Mouse (Mus musculus) ovary, adult 18-20 months (tissue): ENCODE measurements at regions not wholly inside any gene's neighbourhood (a gene's known extent, or its start where the extent isn't known, plus 50 kb on each side); places are given as distances from the start of the nearest gene placed in this dataset.

Experiments
- DNase-seq: peaks from one replicate; pipeline ENCODE4 v3.0.0; 2022; ENCODE audit warnings: low spot score, mixed read lengths

- no peak for DNase-seq
These were observed 431.4 kb upstream of the Mctp2 start for GRCm38 (mm10) chr7:72737792-72738191.

GRCm38 (mm10) chr7:72738324-72738944 is 432.0 kb upstream of the Mctp2 start:
- DNase-seq, result no peak

GRCm38 (mm10) chr7:72742376-72742775 is 436.0 kb upstream of the Mctp2 start:
- no peak for DNase-seq

- DNase-seq, result no peak
These were observed 445.1 kb upstream of the Mctp2 start for GRCm38 (mm10) chr7:72751501-72751917.

- DNase-seq, result no peak
These were observed 446.7 kb upstream of the Mctp2 start for GRCm38 (mm10) chr7:72753053-72753559.

GRCm38 (mm10) chr7:72762711-72763110 is 456.3 kb upstream of the Mctp2 start:
- DNase-seq, result no peak

- DNase-seq, result no peak
These were observed 462.3 kb upstream of the Mctp2 start for GRCm38 (mm10) chr7:72768705-72769104.

GRCm38 (mm10) chr7:72774031-72774770 is 467.8 kb upstream of the Mctp2 start:
- DNase-seq, result no peak

- no peak for DNase-seq
These were observed 468.3 kb upstream of the Mctp2 start for GRCm38 (mm10) chr7:72774771-72775119.

GRCm38 (mm10) chr7:72787306-72787705 is 480.9 kb upstream of the Mctp2 start:
- no peak for DNase-seq

GRCm38 (mm10) chr7:72788261-72788660 is 481.9 kb upstream of the Mctp2 start:
- no peak for DNase-seq

GRCm38 (mm10) chr7:72822142-72822541 is 515.7 kb upstream of the Mctp2 start:
- DNase-seq, result no peak

- DNase-seq, result no peak
These were observed 520.2 kb upstream of the Mctp2 start for GRCm38 (mm10) chr7:72826597-72826996.

- DNase-seq, result no peak
These were observed 529.0 kb upstream of the Mctp2 start for GRCm38 (mm10) chr7:72835423-72835822.

- DNase-seq, result no peak
These were observed 529.6 kb upstream of the Mctp2 start for GRCm38 (mm10) chr7:72836026-72836425.

GRCm38 (mm10) chr7:72836457-72836985 is 530.1 kb upstream of the Mctp2 start:
- no peak for DNase-seq

GRCm38 (mm10) chr7:72837992-72838655 is 531.7 kb upstream of the Mctp2 start:
- DNase-seq, result no peak

- DNase-seq, result no peak
These were observed 524.0 kb upstream of the Rgma start for GRCm38 (mm10) chr7:72851346-72851745.

GRCm38 (mm10) chr7:72854501-72855002 is 520.8 kb upstream of the Rgma start:
- no peak for DNase-seq

GRCm38 (mm10) chr7:72866966-72867754 is 508.1 kb upstream of the Rgma start:
- DNase-seq, result no peak

GRCm38 (mm10) chr7:72869068-72869467 is 506.2 kb upstream of the Rgma start:
- DNase-seq, result no peak

GRCm38 (mm10) chr7:72900816-72901215 is 474.5 kb upstream of the Rgma start:
- no peak for DNase-seq
